Mouse (Mus musculus): ENCODE measurements at regions not wholly inside any gene's neighbourhood (a gene's known extent, or its start where the extent isn't known, plus 50 kb on each side); places are given as distances from the start of the nearest gene placed in this dataset.

DNA sequence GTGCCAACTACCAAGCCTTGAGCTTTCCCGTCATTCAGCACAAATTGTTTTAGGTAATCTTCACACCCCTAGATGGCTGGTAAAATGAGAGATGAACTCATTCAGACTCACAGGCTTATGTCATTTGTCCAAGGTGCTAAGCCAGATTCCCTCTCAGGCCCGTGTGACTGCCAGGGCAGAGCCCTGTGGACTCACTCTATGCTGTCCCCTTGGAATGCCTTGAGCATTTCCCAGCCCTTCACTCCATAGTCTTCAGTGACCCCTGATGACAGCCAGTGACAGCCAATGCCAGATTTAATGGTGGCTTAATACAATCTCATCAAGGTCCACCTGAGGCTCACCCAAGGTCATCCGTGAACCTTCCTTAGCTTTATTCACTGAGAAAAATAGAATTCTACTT is 270.2 kb upstream of the Jmjd1c start:
- no peak for TF ChIP-seq GATA1 (IDR thresholded peaks at IDR 0.05; ENCODE audit: borderline replicate concordance, low read length)
- no peak for TF ChIP-seq FLI1 (IDR thresholded peaks at IDR 0.05; ENCODE audit: low read length)
